Mouse (Mus musculus) T-helper 17 cell (primary cell): ENCODE data around the gene Ppard.
"Not testable (repeated sequence)": the region's sequence is repeated elsewhere in the genome, so short reads cannot be mapped to it uniquely, and the experiment has no call there.

Experiments used
- in situ Hi-C, 2 experiments: fragments of 300-600 bp; cut with MboI, MseI; formaldehyde crosslinking; loops; 1 replicate in 1 of 2; 2 replicates in 1 of 2; pipeline ENCODE4 v1.15.1; 2025; ENCODE audit warnings: high pct_unique_total_duplicates in 2 of 2

Ppard gene

GRCm38 (mm10) chr17:28222463-28222862, 10.0 kb upstream of the Ppard start:
- in situ Hi-C loops: not testable (repeated sequence)

- in situ Hi-C loops: no loop called here
Measured at GRCm38 (mm10) chr17:28223561-28224391, 8.7 kb upstream of the Ppard start.

GRCm38 (mm10) chr17:28224615-28225014, 7.9 kb upstream of the Ppard start:
- in situ Hi-C loops: loop anchor here (5.0 kb wide), 3 partner anchors 38 to 298 kb away; no protein-coding TSS in a partner anchor

GRCm38 (mm10) chr17:28226014-28226413, 6.5 kb upstream of the Ppard start:
- in situ Hi-C loops: loop anchor here (5.0 kb wide), 3 partner anchors 36 to 296 kb away; no protein-coding TSS in a partner anchor

- in situ Hi-C loops: no loop called here
Measured at GRCm38 (mm10) chr17:28230486-28230885, 2.0 kb upstream of the Ppard start.

- in situ Hi-C loops: no loop called here
Measured at GRCm38 (mm10) chr17:28231026-28231736, 1.3 kb upstream of the Ppard start.

- in situ Hi-C loops: no loop called here
Measured at GRCm38 (mm10) chr17:28233091-28233731, 711 bp downstream of the Ppard start.

GRCm38 (mm10) chr17:28234641-28235040, 2.1 kb downstream of the Ppard start:
- in situ Hi-C loops: no loop called here

GRCm38 (mm10) chr17:28235982-28236635, 3.6 kb downstream of the Ppard start:
- in situ Hi-C loops: no loop called here

GRCm38 (mm10) chr17:28236636-28237015, 4.1 kb downstream of the Ppard start:
- in situ Hi-C loops: no loop called here

- in situ Hi-C loops: no loop called here
Measured at GRCm38 (mm10) chr17:28237362-28237761, 4.9 kb downstream of the Ppard start.

GRCm38 (mm10) chr17:28237874-28238273, 5.4 kb downstream of the Ppard start:
- in situ Hi-C loops: no loop called here

GRCm38 (mm10) chr17:28240846-28241245, 8.3 kb downstream of the Ppard start:
- in situ Hi-C loops: no loop called here

- in situ Hi-C loops: no loop called here
Measured at GRCm38 (mm10) chr17:28242296-28242695, 9.8 kb downstream of the Ppard start.

- in situ Hi-C loops: no loop called here
Measured at GRCm38 (mm10) chr17:28244214-28244613, 11.7 kb downstream of the Ppard start.

GRCm38 (mm10) chr17:28244714-28245113, 12.2 kb downstream of the Ppard start:
- in situ Hi-C loops: no loop called here

- in situ Hi-C loops: no loop called here
Measured at GRCm38 (mm10) chr17:28246640-28247039, 14.1 kb downstream of the Ppard start.

GRCm38 (mm10) chr17:28247613-28248012, 15.1 kb downstream of the Ppard start:
- in situ Hi-C loops: no loop called here

- in situ Hi-C loops: no loop called here
Measured at GRCm38 (mm10) chr17:28249062-28249461, 16.6 kb downstream of the Ppard start.

GRCm38 (mm10) chr17:28251579-28252280, 19.2 kb downstream of the Ppard start:
- in situ Hi-C loops: no loop called here

- in situ Hi-C loops: no loop called here
Measured at GRCm38 (mm10) chr17:28252281-28252648, 19.8 kb downstream of the Ppard start.
